Mouse (Mus musculus) MN1 (cell line): ENCODE results near the gene Atoh8.
A peak's percentile ranks its signal among the peaks of the same experiment; 100 is the strongest.

Experiments
- DNase-seq: peaks from one replicate; pipeline ENCODE4 v3.0.0-alpha.2; 2016; ENCODE audit warnings: low spot score

Gene Atoh8

GRCm38 (mm10) chr6:72190577-72190976 lies 44.8 kb downstream of the Atoh8 start:
- DNase-seq, result no peak

- no peak for DNase-seq
Measured at GRCm38 (mm10) chr6:72190120-72190519, 45.3 kb downstream of the Atoh8 start.

DNA sequence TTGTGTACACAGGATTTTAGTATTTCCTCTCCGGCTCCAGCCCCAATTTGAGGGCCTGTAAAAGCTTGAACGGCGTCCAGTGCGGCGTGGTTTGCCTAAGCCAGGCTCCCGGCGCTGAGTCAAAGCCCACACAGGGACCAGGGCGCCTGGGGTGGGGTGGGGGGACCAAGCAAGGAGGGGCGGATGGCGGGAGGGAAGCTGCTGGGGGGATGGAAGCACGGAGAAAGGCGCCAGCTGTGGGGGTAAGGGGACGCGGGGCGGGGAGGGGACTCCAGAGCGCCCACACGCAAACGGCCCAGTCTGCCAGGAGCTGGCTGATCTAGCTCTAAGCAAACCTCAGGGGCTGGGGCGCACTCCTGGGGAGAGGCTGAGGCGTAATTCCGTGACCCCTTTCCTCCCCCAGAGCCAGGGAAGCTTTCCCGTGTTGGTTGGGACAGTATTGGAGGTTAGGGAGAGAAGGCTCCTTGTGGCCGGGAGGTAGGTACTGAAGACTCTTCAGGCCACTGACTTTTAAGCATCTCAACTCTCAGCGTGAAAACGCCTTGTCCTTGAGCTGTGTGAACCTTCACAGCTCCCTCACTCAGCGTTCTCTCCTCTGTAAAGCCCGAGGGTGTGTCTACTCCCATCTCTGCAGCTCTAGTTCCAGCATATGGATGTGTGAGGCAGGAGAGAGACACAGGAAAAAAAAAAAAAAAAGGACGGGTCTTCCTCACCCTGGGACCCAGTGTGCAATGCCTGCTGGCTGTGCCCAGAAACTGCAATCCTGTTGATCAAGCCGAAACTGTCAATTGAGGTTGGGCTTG lies 46.1 kb downstream of the Atoh8 start:
- DNase-seq, result peak; percentile 42

DNA sequence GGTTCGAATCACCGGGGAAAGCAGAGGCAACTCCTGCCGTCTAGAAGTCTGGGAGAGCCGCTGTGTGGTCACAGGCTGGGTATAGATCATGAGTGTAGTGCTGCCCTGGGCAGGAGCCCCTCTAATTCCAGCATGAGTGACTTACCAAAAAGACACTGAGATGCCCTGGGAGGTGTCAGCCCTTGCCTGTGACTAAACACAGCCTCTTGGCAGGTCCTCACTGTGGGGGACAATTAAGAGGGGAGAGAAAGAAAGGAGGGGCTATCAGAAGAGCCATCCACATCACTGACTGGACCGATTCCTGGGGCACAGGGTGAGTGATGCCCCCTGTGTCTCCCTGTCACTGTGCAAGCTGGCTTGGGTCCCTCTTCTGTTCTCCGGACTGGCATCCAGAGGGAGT lies 48.6 kb downstream of the Atoh8 start:
- no peak for DNase-seq

DNA sequence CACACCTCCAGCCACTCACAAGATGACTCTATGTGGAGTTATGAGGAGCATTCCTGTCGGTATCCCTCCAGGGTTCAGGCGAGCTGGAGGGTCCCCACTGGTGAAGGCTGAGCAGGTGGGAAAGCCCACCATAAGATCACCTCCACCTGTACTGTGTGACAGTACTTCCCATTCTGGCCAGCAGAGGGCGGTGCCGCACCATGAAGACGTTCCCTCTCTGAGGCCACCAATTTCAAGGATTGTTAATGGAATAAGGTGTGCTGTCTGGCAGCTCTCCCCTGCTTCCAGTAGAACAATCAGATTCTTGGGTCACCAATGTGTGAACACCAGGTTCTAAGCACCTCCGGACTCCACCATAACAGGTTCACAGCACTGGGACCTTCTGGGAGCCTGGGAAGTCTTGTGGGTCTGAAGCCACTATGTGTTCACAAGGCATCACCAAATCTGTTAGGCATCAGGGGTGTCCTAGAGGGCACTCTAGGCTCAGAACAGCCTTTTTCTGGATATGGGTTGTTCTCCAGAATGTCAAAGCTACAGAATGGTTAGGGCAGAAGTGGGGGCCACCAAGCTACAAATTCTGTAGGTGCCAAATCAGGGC lies 49.4 kb downstream of the Atoh8 start:
- peak; percentile 66 for DNase-seq

GRCm38 (mm10) chr6:72184576-72184975 lies 50.8 kb downstream of the Atoh8 start:
- no peak for DNase-seq

GRCm38 (mm10) chr6:72179562-72180502 lies 55.5 kb downstream of the Atoh8 start:
- DNase-seq, result no peak

DNA sequence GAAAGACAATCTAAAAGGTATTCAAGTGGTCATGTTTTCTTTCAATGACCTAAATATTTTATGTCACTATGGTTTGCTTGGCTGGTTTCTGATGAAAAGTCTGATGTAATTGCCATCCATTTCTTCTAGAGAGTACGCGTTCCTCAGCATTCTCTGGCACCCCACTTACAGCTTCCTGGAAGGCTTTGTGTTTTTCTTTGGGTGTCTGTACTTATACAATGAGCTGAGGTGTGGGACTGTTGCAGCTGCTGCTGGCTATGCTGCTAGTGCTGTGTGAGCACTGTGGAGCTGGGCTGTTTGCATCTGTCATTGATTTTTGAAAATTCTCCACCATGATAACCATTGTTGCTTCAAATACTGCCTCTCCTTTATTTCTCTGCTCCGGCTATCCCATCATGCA lies 56.4 kb downstream of the Atoh8 start:
- no peak for DNase-seq

DNA sequence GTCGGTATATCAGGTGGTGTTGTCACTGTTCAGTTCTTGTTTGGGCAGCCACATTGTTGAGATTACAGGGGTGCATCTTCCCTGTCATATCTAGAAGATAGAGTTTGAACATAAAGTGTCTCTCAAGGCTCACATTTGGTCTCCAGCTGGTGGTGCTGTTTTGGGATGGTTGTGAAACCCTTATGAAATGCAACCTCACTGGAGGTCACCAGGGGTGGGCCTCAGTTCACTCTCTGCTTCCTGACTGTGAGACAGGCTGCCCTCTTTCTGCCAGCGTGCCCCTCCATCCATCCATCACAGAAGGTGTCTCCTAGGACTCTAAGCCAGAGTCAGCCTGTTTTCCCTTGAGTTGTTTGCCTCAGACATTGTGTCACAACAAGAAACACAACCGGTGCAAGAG lies 58.0 kb downstream of the Atoh8 start:
- no peak for DNase-seq

- DNase-seq, result no peak
Measured at GRCm38 (mm10) chr6:72176004-72176403, 59.4 kb downstream of the Atoh8 start.

GRCm38 (mm10) chr6:72175419-72175818 lies 60.0 kb downstream of the Atoh8 start:
- DNase-seq, result no peak

GRCm38 (mm10) chr6:72173350-72173749 lies 62.0 kb downstream of the Atoh8 start:
- no peak for DNase-seq

DNA sequence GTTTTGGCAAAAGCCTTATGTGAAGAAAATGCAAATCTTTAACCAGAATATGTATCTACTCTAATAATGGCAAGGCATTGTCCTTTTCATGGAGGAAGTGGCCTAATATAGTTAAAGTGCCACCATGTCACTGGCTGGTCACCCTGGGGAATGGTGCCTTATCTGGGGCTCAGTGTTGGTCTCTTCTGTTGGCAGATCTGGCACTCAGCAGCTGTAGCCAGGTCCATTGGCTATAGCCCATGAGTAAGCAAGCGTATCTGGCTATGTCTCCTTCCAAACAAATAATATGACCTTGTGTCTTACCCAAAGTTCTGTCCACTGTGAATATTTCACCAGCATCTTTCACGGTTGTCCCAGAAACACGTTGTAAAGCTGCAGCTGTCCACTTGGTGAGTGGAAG lies 64.0 kb downstream of the Atoh8 start:
- no peak for DNase-seq

- DNase-seq, result no peak
Measured at GRCm38 (mm10) chr6:72165907-72166306, 69.5 kb downstream of the Atoh8 start.

DNA sequence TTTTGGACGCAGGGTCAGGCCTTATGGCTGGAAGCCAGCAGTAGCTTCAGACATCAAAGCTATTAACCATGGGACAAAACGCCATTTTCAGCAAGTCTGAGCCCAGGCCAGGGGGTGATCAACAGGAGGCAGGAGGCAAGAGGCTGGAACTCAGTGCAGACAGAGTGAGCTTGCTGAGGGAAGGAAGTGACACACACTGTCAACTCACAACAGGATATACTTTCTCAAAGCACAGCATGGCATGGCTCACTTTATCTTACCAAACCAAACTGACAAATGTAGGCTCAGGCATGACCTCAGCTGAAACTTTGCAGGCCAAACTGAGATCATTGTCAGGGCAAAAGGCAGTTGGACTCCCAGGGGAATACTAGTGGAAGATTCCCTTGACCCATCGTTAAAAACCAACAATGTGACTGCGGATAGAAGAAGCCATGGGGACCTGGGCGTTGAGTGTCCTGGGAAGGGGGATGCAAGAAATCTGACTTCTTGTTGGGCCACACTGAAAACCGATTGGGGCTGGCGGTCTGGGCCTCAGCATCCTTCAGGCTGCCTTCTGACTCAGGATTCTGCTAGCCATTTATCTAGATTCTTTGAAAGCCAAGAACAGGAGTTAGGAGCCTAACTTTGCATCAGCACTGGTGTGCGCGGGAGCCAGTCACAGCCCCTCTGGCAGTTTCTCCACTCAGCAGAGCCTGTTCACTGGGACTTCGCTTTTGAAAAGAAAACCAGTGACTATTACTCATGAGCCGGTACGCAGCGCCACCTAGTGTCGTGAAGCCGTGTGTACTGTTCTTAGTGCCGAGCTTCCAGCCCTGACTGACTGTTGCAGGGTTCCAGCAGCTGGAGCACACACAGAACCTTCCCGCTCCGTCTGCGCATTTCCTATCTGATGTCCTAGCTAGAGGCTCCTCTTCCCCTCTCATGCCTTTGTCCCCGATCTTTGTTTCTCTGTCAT lies 70.8 kb downstream of the Atoh8 start:
- DNase-seq, result peak; percentile 90

GRCm38 (mm10) chr6:72162155-72162890 lies 73.1 kb downstream of the Atoh8 start:
- no peak for DNase-seq

GRCm38 (mm10) chr6:72161751-72162150 lies 73.6 kb downstream of the Atoh8 start:
- DNase-seq, result no peak

- DNase-seq, result no peak
Measured at GRCm38 (mm10) chr6:72160991-72161390, 74.4 kb downstream of the Atoh8 start.

GRCm38 (mm10) chr6:72159861-72160395 lies 75.4 kb downstream of the Atoh8 start:
- DNase-seq, result no peak

GRCm38 (mm10) chr6:72158966-72159764 lies 76.2 kb downstream of the Atoh8 start:
- DNase-seq, result no peak
